Mouse (Mus musculus): ENCODE measurements around the gene Dnajc12. TPM values are rescaled to one million over a fixed set of nuclear protein-coding genes. Genes with fewer than 3 reads are reported as not detected.

Dnajc12 gene
- 5.3 and 6.4 TPM in 2 replicates for polyA plus RNA-seq (2015; fragmentation: Nextera tagmentation; extraction: Ambion mirVana)

DNA sequence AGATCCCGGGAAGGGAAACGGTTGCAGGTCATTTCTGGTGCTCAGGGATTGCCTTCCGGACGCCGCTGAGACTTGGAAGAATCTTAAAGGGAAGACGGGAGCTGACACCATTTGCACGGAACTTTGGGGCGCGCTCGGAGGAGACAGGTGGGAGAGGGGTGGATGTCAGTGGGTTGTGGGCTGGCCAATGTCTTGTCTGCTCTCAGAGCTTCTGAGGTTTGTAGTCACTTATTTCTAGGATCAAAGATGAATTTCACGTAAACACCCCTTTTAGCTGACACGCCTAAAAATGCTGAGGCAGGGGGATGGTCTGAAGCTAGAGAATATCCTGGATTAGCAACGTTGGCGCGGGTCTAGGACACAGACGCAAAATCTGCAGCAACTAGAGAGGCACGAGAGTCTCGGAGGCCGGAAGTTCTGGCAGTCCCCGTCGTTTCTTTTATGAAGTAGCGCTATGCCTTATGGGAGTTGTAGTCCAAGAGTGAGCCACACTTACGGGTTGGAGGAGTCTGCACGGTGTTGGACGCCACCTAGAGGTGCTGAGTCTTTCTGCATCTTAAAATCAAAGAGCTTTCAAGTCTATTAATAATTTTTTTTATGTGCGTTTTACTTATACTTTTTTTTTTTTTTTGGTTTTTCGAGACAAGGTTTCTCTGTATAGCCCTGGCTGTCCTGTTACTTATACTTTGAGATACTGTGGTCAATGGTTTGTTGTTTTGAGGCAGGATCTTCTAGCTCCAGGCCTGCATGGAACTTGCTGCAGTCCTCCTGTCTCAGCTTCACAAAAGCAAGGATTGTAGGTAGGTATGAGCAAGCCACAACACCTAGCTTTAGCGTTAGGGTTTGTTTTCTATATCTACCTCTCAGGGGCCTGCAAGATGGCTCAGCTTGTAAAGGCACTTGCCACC is at the start of gene Dnajc12:
Gene Dnajc12, plus strand, starts transcription at position 72 of the 908 bp plus-strand sequence.
- Histone ChIP-seq H3K36me3 (ENCODE audit: control insufficient read depth, insufficient read depth) (no peaks in the 10 kb centered on the region), H3K4me1 (replicated peaks; ENCODE audit: control insufficient read depth, insufficient read depth, low read length) (no peaks in the 10 kb centered on the region), H3K4me3 (ENCODE audit: low read depth, low read length) (peak within 1 kb of the TSS; percentile 61), H3K27me3 (replicated peaks; ENCODE audit: control insufficient read depth, insufficient read depth, low read length) (no peaks in the 10 kb centered on the region), H3K27ac (ENCODE audit: low read depth, low read length) (no peak within 1 kb of the TSS), H3K9ac (ENCODE audit: low read depth, low read length) (peak within 1 kb of the TSS; percentile 64), H3K4me2 (replicated peaks; ENCODE audit: low read depth) (peak within 1 kb of the TSS; percentile 89), H3K9me3 (ENCODE audit: control insufficient read depth) (no peaks in the 10 kb centered on the region)
- peak; percentile 88 for TF ChIP-seq CTCF (IDR thresholded peaks at IDR 0.05; ENCODE audit: low read depth)
- WGBS: 1% methylated on average over 28 of the region's 28 CpGs
- peak; percentile 95 for ATAC-seq

- no peak overlapping the region for H3K27ac ChIP-seq (ENCODE audit: low read depth, low read length)
- H3K4me1 ChIP-seq (replicated peaks; ENCODE audit: control insufficient read depth, insufficient read depth, low read length): peaks cover 2% of the 10 kb centered on the region; the same call in 1 of the 2 replicates
- peaks cover 22% of the 10 kb centered on the region for H3K36me3 ChIP-seq (ENCODE audit: control insufficient read depth, insufficient read depth)
- 47% methylated on average over 13 of the region's 13 CpGs for WGBS
- peak overlapping the region; percentile 80 for H3K4me2 ChIP-seq (replicated peaks; ENCODE audit: low read depth)
- no peaks in the 10 kb centered on the region for H3K27me3 ChIP-seq (replicated peaks; ENCODE audit: control insufficient read depth, insufficient read depth, low read length)
- ATAC-seq: 0 out of 2 replicates have a peak, but pooled peaks have one; percentile 11
- H3K9ac ChIP-seq (ENCODE audit: low read depth, low read length): no peak overlapping the region; the same call in 1 of the 2 replicates
- peak overlapping the region; percentile 82; the same call in 1 of the 2 replicates for H3K4me3 ChIP-seq (ENCODE audit: low read depth, low read length)
- H3K9me3 ChIP-seq (ENCODE audit: control insufficient read depth): no peaks in the 10 kb centered on the region
- TF ChIP-seq CTCF (IDR thresholded peaks at IDR 0.05; ENCODE audit: low read depth): no peak
Measured at GRCm38 (mm10) chr10:63336901-63337300, 45.3 kb upstream of the Dnajc12 start.

DNA sequence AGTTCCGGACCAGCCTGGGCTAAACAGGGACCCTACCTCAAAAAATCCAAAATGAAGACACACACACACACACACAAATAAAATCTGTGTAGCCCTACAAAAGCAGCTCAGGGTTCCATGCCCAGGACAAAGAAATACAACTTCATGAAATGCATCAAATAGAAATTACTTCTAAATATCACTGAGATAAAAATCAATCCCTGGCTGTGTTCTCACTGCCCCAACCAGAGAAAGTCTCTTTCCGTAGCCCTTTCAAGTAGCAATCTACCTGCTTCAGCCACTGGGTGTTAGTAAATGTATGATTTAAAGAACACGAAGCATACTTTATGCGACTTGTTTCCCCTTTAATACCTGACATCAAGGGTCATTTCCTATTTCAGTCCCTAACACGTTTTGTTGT is 44.9 kb upstream of the Dnajc12 start:
- ATAC-seq: no peak
- Histone ChIP-seq H3K4me3 (ENCODE audit: low read depth, low read length) (peak overlapping the region; percentile 82), H3K9ac (ENCODE audit: low read depth, low read length) (peak overlapping the region; percentile 99; the same call in 1 of the 2 replicates), H3K4me2 (replicated peaks; ENCODE audit: low read depth) (peak overlapping the region; percentile 80), H3K4me1 (replicated peaks; ENCODE audit: control insufficient read depth, insufficient read depth, low read length) (peaks cover 2% of the 10 kb centered on the region; the same call in 1 of the 2 replicates), H3K27me3 (replicated peaks; ENCODE audit: control insufficient read depth, insufficient read depth, low read length) (no peaks in the 10 kb centered on the region), H3K27ac (ENCODE audit: low read depth, low read length) (no peak overlapping the region), H3K9me3 (ENCODE audit: control insufficient read depth) (no peaks in the 10 kb centered on the region), H3K36me3 (ENCODE audit: control insufficient read depth, insufficient read depth) (peaks cover 22% of the 10 kb centered on the region)
- TF ChIP-seq CTCF (IDR thresholded peaks at IDR 0.05; ENCODE audit: low read depth): no peak
- 35% methylated on average over 5 of the region's 5 CpGs for WGBS

GRCm38 (mm10) chr10:63337951-63338836 is 44.0 kb upstream of the Dnajc12 start:
- ATAC-seq: peak; percentile 77
- WGBS: under 1% methylated on average over 77 of the region's 113 CpGs

DNA sequence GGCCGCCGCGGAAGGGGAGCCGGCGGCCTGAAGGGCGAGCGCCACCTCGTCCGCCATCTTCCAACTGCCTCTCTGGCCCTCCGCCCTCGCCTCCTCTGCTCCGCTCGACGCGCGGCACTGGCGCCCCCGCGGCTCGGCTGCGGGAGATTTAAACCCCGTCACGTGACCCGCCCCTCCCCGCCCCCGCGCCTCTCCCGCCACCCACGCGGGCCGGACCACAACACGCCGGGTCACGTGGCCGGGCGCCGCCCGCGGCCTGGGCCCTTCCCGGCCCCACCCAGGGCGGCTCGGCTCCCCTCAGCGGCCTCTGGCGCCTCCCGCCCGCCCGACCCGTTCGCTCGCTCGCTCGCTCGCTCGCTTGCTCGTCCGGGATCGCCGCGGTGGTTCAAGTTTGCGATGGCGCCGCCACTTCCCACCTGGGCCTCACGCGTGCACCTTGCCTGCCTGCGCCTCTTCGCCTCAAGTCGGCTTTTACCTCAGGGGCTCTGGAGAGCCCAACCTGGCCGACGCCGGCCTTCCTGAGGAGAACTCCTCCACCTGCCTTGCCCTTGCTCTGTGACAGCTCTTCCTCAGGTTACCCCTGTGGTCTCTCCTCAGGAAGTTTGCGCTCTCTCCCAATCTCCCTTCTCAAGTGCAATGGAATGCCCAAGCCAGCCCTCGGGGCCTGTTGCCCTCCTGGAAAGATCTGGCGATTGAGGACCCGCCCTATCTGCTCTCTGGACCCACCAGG is 43.2 kb upstream of the Dnajc12 start:
- Histone ChIP-seq H3K4me1 (replicated peaks; ENCODE audit: control insufficient read depth, insufficient read depth, low read length) (peaks cover 2% of the 10 kb centered on the region; the same call in 1 of the 2 replicates), H3K9me3 (ENCODE audit: control insufficient read depth) (no peaks in the 10 kb centered on the region), H3K27ac (ENCODE audit: low read depth, low read length) (peak overlapping the region; percentile 98), H3K4me2 (replicated peaks; ENCODE audit: low read depth) (peak overlapping the region; percentile 80), H3K9ac (ENCODE audit: low read depth, low read length) (peak overlapping the region; percentile 99), H3K4me3 (ENCODE audit: low read depth, low read length) (peak overlapping the region; percentile 82), H3K36me3 (ENCODE audit: control insufficient read depth, insufficient read depth) (peaks cover 8% of the 10 kb centered on the region), H3K27me3 (replicated peaks; ENCODE audit: control insufficient read depth, insufficient read depth, low read length) (no peaks in the 10 kb centered on the region)
- TF ChIP-seq CTCF (IDR thresholded peaks at IDR 0.05; ENCODE audit: low read depth): peak; percentile 28; the same call in 1 of the 2 replicates
- WGBS: 1% methylated on average over 36 of the region's 74 CpGs
- peak; percentile 93 for ATAC-seq

More at GRCm38 (mm10) chr10:63337951-63338836, 44.0 kb upstream of the Dnajc12 start:
- H3K4me2 ChIP-seq (replicated peaks; ENCODE audit: low read depth): peak overlapping the region; percentile 80
- H3K9me3 ChIP-seq (ENCODE audit: control insufficient read depth): no peaks in the 10 kb centered on the region
- peak overlapping the region; percentile 82 for H3K4me3 ChIP-seq (ENCODE audit: low read depth, low read length)
- peaks cover 2% of the 10 kb centered on the region; the same call in 1 of the 2 replicates for H3K4me1 ChIP-seq (replicated peaks; ENCODE audit: control insufficient read depth, insufficient read depth, low read length)
- peaks cover 16% of the 10 kb centered on the region for H3K36me3 ChIP-seq (ENCODE audit: control insufficient read depth, insufficient read depth)
- peak overlapping the region; percentile 98 for H3K27ac ChIP-seq (ENCODE audit: low read depth, low read length)
- peak overlapping the region; percentile 99 for H3K9ac ChIP-seq (ENCODE audit: low read depth, low read length)
- H3K27me3 ChIP-seq (replicated peaks; ENCODE audit: control insufficient read depth, insufficient read depth, low read length): no peaks in the 10 kb centered on the region
- no peak for TF ChIP-seq CTCF (IDR thresholded peaks at IDR 0.05; ENCODE audit: low read depth)
